Mouse (Mus musculus) CH12.LX (cell line): ENCODE measurements at regions not wholly inside any gene's neighbourhood (a gene's known extent, or its start where the extent isn't known, plus 50 kb on each side); places are given as distances from the start of the nearest gene placed in this dataset.

Experiments used
- DNase-seq: peaks from one replicate; pipeline ENCODE4 v3.0.0-alpha.2; 2013; ENCODE audit errors: extremely low read depth
- H3K27ac ChIP-seq: 2 replicates; pipeline ENCODE4 v1.5.1; 2012; ENCODE audit warnings: low read depth, mild to moderate bottlenecking, control low read depth, moderate library complexity; ENCODE audit not compliant: insufficient read depth
- H3K27me3 ChIP-seq: replicated peaks from 2 replicates; pipeline ENCODE3; 2012; ENCODE audit warnings: inconsistent platforms
- H3K36me3 ChIP-seq, 2 experiments: replicated peaks in 1 of 2; 2 replicates each; pipeline versions ENCODE3 to v1.6.1; 2012; ENCODE audit warnings: inconsistent platforms in 1 of 2, low read length in 1 of 2, mild to moderate bottlenecking in 1 of 2, mixed read lengths in 1 of 2, moderate library complexity in 1 of 2; ENCODE audit not compliant: control insufficient read depth in 1 of 2, insufficient read depth in 1 of 2
- H3K4me1 ChIP-seq, 2 experiments: 2 replicates each; pipeline ENCODE4 v1.6.1; 2012; ENCODE audit warnings: inconsistent platforms in 1 of 2, moderate library complexity in 1 of 2; ENCODE audit not compliant: insufficient read depth in 2 of 2, control insufficient read depth in 1 of 2
- H3K4me2 ChIP-seq: 2 replicates; pipeline ENCODE4 v1.6.1; 2012; ENCODE audit warnings: low read depth, mild to moderate bottlenecking, control low read depth; ENCODE audit not compliant: poor library complexity, insufficient read depth, severe bottlenecking
- H3K4me3 ChIP-seq, 3 experiments: fragments of 150-350 bp in 1 of 3; sonication (generic) in 1 of 3; replicated peaks in 1 of 3; 2 replicates each; pipeline versions ENCODE3 to v1.5.1; 2011 to 2012; ENCODE audit warnings: low read depth in 2 of 3, low read length in 2 of 3, mild to moderate bottlenecking in 2 of 3, moderate library complexity in 2 of 3, control low read depth in 1 of 3, improper control_type of control experiment in 1 of 3, inconsistent platforms in 1 of 3, mixed read lengths in 1 of 3; ENCODE audit not compliant: poor library complexity in 1 of 3
- H3K79me2 ChIP-seq: replicated peaks from 2 replicates; pipeline ENCODE4 v1.6.1; 2012; ENCODE audit warnings: mild to moderate bottlenecking, moderate library complexity; ENCODE audit not compliant: control insufficient read depth, poor library complexity, insufficient read depth, severe bottlenecking; ENCODE audit errors: extremely low read depth
- H3K9ac ChIP-seq: 2 replicates; pipeline ENCODE4 v1.6.1; 2012; ENCODE audit warnings: low read depth, mild to moderate bottlenecking, control low read depth, moderate library complexity; ENCODE audit not compliant: insufficient read depth
- H3K9me3 ChIP-seq: replicated peaks from 2 replicates; pipeline ENCODE3; 2012; ENCODE audit warnings: low read length, inconsistent platforms, mixed read lengths
- CTCF ChIP-seq, 2 experiments: IDR thresholded peaks in 1 of 2; conservative IDR thresholded peaks in 1 of 2; 2 replicates each; pipeline ENCODE4 v1.5.1; 2011 to 2012; ENCODE audit warnings: low read depth in 2 of 2, low read length in 2 of 2, improper control_type of control experiment in 1 of 2, inconsistent platforms in 1 of 2, mild to moderate bottlenecking in 1 of 2, moderate library complexity in 1 of 2
- E2F4 ChIP-seq: IDR thresholded peaks from 2 replicates; pipeline ENCODE4 v1.6.1; 2011; ENCODE audit warnings: low read depth, low read length, improper control_type of control experiment; ENCODE audit not compliant: insufficient replicate concordance
- ELF1 ChIP-seq: IDR thresholded peaks from 2 replicates; pipeline ENCODE4 v1.6.1; 2014; ENCODE audit warnings: low read depth, mild to moderate bottlenecking, inconsistent platforms, low read length, improper control_type of control experiment
- EP300 ChIP-seq: IDR thresholded peaks from 2 replicates; pipeline ENCODE4 v1.6.1; 2011; ENCODE audit warnings: low read length, improper control_type of control experiment
- ETS1 ChIP-seq: conservative IDR thresholded peaks from 2 replicates; pipeline ENCODE4 v1.6.1; 2012; ENCODE audit warnings: low read depth, mild to moderate bottlenecking, inconsistent platforms, low read length, improper control_type of control experiment, moderate library complexity
- HCFC1 ChIP-seq: IDR thresholded peaks from 2 replicates; pipeline ENCODE4 v1.6.1; 2012; ENCODE audit warnings: low read depth, mild to moderate bottlenecking, inconsistent platforms, low read length, improper control_type of control experiment
- IRF4 ChIP-seq: IDR thresholded peaks from 2 replicates; pipeline ENCODE4 v1.6.1; 2014; ENCODE audit warnings: low read depth, mild to moderate bottlenecking, inconsistent platforms, low read length, improper control_type of control experiment
- JUN ChIP-seq: IDR thresholded peaks from 2 replicates; pipeline ENCODE4 v1.6.1; 2011; ENCODE audit warnings: low read depth, mild to moderate bottlenecking, low read length, improper control_type of control experiment, moderate library complexity; ENCODE audit not compliant: insufficient read depth
- JUND ChIP-seq: conservative IDR thresholded peaks from 2 replicates; pipeline ENCODE4 v1.6.1; 2011; ENCODE audit warnings: low read depth, low read length, improper control_type of control experiment
- KAT2A ChIP-seq: IDR thresholded peaks from 2 replicates; pipeline ENCODE4 v1.6.1; 2012; ENCODE audit warnings: low read length, improper control_type of control experiment, inconsistent platforms; ENCODE audit not compliant: insufficient replicate concordance
- MAZ ChIP-seq: IDR thresholded peaks from 2 replicates; pipeline ENCODE4 v1.6.1; 2012; ENCODE audit warnings: low read depth, mild to moderate bottlenecking, inconsistent platforms, low read length, improper control_type of control experiment, moderate library complexity
- MEF2A ChIP-seq: IDR thresholded peaks from 2 replicates; pipeline ENCODE4 v1.6.1; 2014; ENCODE audit warnings: low read depth, mild to moderate bottlenecking, inconsistent platforms, low read length, improper control_type of control experiment, borderline replicate concordance
- MXI1 ChIP-seq: IDR thresholded peaks from 2 replicates; pipeline ENCODE4 v1.6.1; 2011; ENCODE audit warnings: mild to moderate bottlenecking, low read depth, low read length, improper control_type of control experiment
- MYC ChIP-seq: IDR thresholded peaks from 2 replicates; pipeline ENCODE4 v1.6.1; 2011; ENCODE audit warnings: low read depth, mild to moderate bottlenecking, improper control_type of control experiment, low read length
- NELFE ChIP-seq: IDR thresholded peaks from 2 replicates; pipeline ENCODE4 v1.6.1; 2011; ENCODE audit warnings: low read depth, low read length, improper control_type of control experiment
- NRF1 ChIP-seq: IDR thresholded peaks from 2 replicates; pipeline ENCODE4 v1.6.1; 2014; ENCODE audit warnings: low read depth, mild to moderate bottlenecking, inconsistent platforms, low read length, improper control_type of control experiment, moderate library complexity
- POLR2A ChIP-seq: IDR thresholded peaks from 2 replicates; pipeline ENCODE4 v1.6.1; 2011; ENCODE audit warnings: low read depth, mild to moderate bottlenecking, improper control_type of control experiment, low read length
- POLR2AphosphoS2 ChIP-seq: IDR thresholded peaks from 2 replicates; pipeline ENCODE4 v1.6.1; 2011; ENCODE audit warnings: low read depth, low read length, improper control_type of control experiment
- RCOR1 ChIP-seq: conservative IDR thresholded peaks from 2 replicates; pipeline ENCODE4 v1.6.1; 2012; ENCODE audit warnings: low read depth, mild to moderate bottlenecking, inconsistent platforms, low read length, improper control_type of control experiment
- SIN3A ChIP-seq: IDR thresholded peaks from 2 replicates; pipeline ENCODE4 v1.6.1; 2012; ENCODE audit warnings: low read length, improper control_type of control experiment, inconsistent platforms
- TBP ChIP-seq: conservative IDR thresholded peaks from 2 replicates; pipeline ENCODE4 v1.6.1; 2011; ENCODE audit warnings: low read depth, low read length, improper control_type of control experiment
- TCF12 ChIP-seq: IDR thresholded peaks from 2 replicates; pipeline ENCODE4 v1.6.1; 2014; ENCODE audit warnings: low read depth, mild to moderate bottlenecking, inconsistent platforms, low read length, improper control_type of control experiment
- USF1 ChIP-seq: IDR thresholded peaks from 2 replicates; pipeline ENCODE4 v1.6.1; 2014; ENCODE audit warnings: low read depth, mild to moderate bottlenecking, inconsistent platforms, low read length, improper control_type of control experiment
- USF2 ChIP-seq: conservative IDR thresholded peaks from 2 replicates; pipeline ENCODE4 v1.6.1; 2011; ENCODE audit warnings: low read depth, low read length, improper control_type of control experiment
- ZC3H11A ChIP-seq: IDR thresholded peaks from 2 replicates; pipeline ENCODE4 v1.6.1; 2012; ENCODE audit warnings: low read depth, mild to moderate bottlenecking, inconsistent platforms, low read length, improper control_type of control experiment
- ZKSCAN1 ChIP-seq: IDR thresholded peaks from 2 replicates; pipeline ENCODE4 v1.6.1; 2012; ENCODE audit warnings: low read depth, inconsistent platforms, low read length, improper control_type of control experiment, borderline replicate concordance
- ZMIZ1 ChIP-seq: IDR thresholded peaks from 2 replicates; pipeline ENCODE4 v1.6.1; 2012; ENCODE audit warnings: low read depth, mild to moderate bottlenecking, inconsistent platforms, low read length, improper control_type of control experiment
- dilution Hi-C: fragments of 300-500 bp; cut with MboI; formaldehyde crosslinking; loops from 2 replicates; pipeline ENCODE4 v1.14.3; 2020; ENCODE audit warnings: low sequenced_read_pairs; ENCODE audit not compliant: extremely low pct_unique_long_range_greater_than_20kb, extremely low pct_ligation_motif_present
- in situ Hi-C: fragments of 300-500 bp; cut with MboI; formaldehyde crosslinking; loops from 3 replicates; pipeline ENCODE4 v1.14.3; 2019; ENCODE audit warnings: low sequenced_read_pairs, low pct_ligation_motif_present, low pct_unique_long_range_greater_than_20kb, mixed read lengths

GRCm38 (mm10) chr13:46135411-46135810 lies 138.1 kb upstream of the Stmnd1 start:
- no peak overlapping the region for H3K4me2 ChIP-seq
- no peak overlapping the region for H3K9ac ChIP-seq
- in situ Hi-C loops (no loop called here), dilution Hi-C loops (no loop called here)
- no peaks in the 10 kb centered on the region for H3K9me3 ChIP-seq
- H3K27me3 ChIP-seq = no peaks in the 10 kb centered on the region
- no peak for TF ChIP-seq ZMIZ1
- TF ChIP-seq USF1 = no peak
- no peak for TF ChIP-seq KAT2A
- TF ChIP-seq ELF1 = no peak
- no peak for TF ChIP-seq POLR2A
- TF ChIP-seq NELFE = no peak
- no peak for TF ChIP-seq JUN
- TF ChIP-seq E2F4 = no peak
- no peak for TF ChIP-seq JUND
- TF ChIP-seq TCF12 = no peak
- TF ChIP-seq TBP = no peak
- TF ChIP-seq ZKSCAN1 = no peak
- TF ChIP-seq MAZ = no peak
- TF ChIP-seq ZC3H11A = no peak
- no peak for TF ChIP-seq ETS1
- no peak for TF ChIP-seq EP300
- DNase-seq = no peak
- no peak overlapping the region for H3K4me3 ChIP-seq
- H3K79me2 ChIP-seq = no peaks in the 10 kb centered on the region
- H3K4me1 ChIP-seq = peaks cover 0 to 4% of the 10 kb centered on the region in 2 experiments; a peak in 1 of 4 replicates
- no peaks in the 10 kb centered on the region for H3K36me3 ChIP-seq
- H3K27ac ChIP-seq = no peak overlapping the region

DNA sequence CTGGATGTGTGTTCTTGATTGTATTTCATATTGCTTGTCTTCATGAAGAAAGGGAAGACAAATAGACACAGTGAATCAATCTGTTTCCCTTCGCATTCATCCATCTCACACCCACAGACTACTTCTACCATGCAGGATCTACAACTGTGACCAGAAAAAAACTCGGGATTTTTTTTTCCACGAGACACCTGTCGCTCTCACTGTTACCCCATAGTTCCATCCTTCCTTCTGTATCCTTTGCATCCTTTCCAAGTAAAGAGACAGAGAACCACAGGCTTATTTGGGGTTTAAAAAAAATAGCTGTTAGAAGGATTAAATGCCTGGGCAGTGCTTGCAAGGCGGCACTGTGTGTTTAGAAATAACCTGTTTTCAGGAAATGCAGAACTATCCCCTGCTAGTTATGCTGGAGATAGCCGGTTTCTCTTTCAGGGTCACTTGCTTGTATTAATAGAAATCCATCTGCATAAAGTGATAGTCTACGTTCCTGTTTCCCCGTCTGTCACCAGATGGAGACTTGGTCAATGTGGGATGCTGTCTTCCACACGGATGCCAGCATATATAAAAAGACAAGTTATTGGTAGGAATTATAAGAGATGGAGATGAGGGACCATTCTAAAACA lies 144.2 kb upstream of the Stmnd1 start:
- Histone ChIP-seq H3K36me3 (no peaks in the 10 kb centered on the region), H3K4me2 (no peak overlapping the region), H3K27ac (no peak overlapping the region), H3K4me3 (no peak overlapping the region), H3K9ac (no peak overlapping the region), H3K4me1 (no peaks in the 10 kb centered on the region), H3K79me2 (no peaks in the 10 kb centered on the region), H3K9me3 (no peaks in the 10 kb centered on the region), H3K27me3 (no peaks in the 10 kb centered on the region)
- dilution Hi-C loops (no loop called here), in situ Hi-C loops (no loop called here)
- TF ChIP-seq POLR2AphosphoS2 = no peak
- TF ChIP-seq MYC = no peak
- no peak for TF ChIP-seq ETS1
- no peak for TF ChIP-seq RCOR1
- TF ChIP-seq CTCF (conservative IDR thresholded peaks at IDR 0.05 in 1 of 2, IDR thresholded peaks at IDR 0.05 in 1 of 2; ENCODE audit: low read depth in 2 of 2, low read length in 2 of 2) = no peak
- no peak for TF ChIP-seq ZC3H11A
- no peak for TF ChIP-seq USF1
- TF ChIP-seq JUN = no peak
- no peak for TF ChIP-seq USF2
- TF ChIP-seq KAT2A = no peak
- TF ChIP-seq MEF2A = no peak
- TF ChIP-seq NRF1 = no peak
- TF ChIP-seq TBP = no peak
- no peak for TF ChIP-seq SIN3A
- TF ChIP-seq IRF4 = no peak
- no peak for TF ChIP-seq HCFC1
- no peak for TF ChIP-seq MXI1
- no peak for DNase-seq
